Mouse (Mus musculus) hindbrain, embryonic 11.5 days (tissue): ENCODE results near the gene Ticrr. TPM values are rescaled to one million over a fixed set of nuclear protein-coding genes. Genes with fewer than 3 reads are reported as not detected.
A peak's percentile ranks its signal among the peaks of the same experiment; 100 is the strongest.

Source experiments
- ATAC-seq: fragments of 200-750 bp; cut with Nextera tagmentation; 2 replicates; pipeline ENCODE4 v1.8.0; 2017; ENCODE audit warnings: mild to moderate bottlenecking, moderate TSS enrichment, moderate library complexity; ENCODE audit not compliant: low FRiP score
- DNase-seq: peaks from one replicate; pipeline ENCODE4 v3.0.0-alpha.2; 2015; ENCODE audit warnings: low spot score
- H3K27ac ChIP-seq: fragments of 300-500 bp; sonication (generic); 2 replicates; pipeline ENCODE4 v1.5.1; 2014; ENCODE audit warnings: mild to moderate bottlenecking, low read depth, low read length
- H3K27me3 ChIP-seq: fragments of 300-500 bp; sonication (generic); 2 replicates; pipeline ENCODE4 v1.6.1; 2014; ENCODE audit warnings: mild to moderate bottlenecking, low read length, moderate library complexity, mixed read lengths; ENCODE audit not compliant: control insufficient read depth, insufficient read depth
- H3K36me3 ChIP-seq: fragments of 300-500 bp; sonication (generic); 2 replicates; pipeline ENCODE4 v1.6.1; 2014; ENCODE audit warnings: mild to moderate bottlenecking, low read length, moderate library complexity, mixed read lengths; ENCODE audit not compliant: control insufficient read depth, insufficient read depth
- H3K4me1 ChIP-seq: fragments of 300-500 bp; sonication (generic); replicated peaks from 2 replicates; pipeline ENCODE4 v1.6.1; 2014; ENCODE audit warnings: low read length, mixed read lengths; ENCODE audit not compliant: control insufficient read depth, insufficient read depth
- H3K4me2 ChIP-seq: fragments of 300-500 bp; sonication (generic); replicated peaks from 2 replicates; pipeline ENCODE4 v1.6.1; 2014; ENCODE audit warnings: mild to moderate bottlenecking, low read depth, low read length
- H3K4me3 ChIP-seq: fragments of 300-500 bp; sonication (generic); 2 replicates; pipeline ENCODE4 v1.5.1; 2014; ENCODE audit warnings: low read depth, low read length
- H3K9ac ChIP-seq: fragments of 300-500 bp; sonication (generic); 2 replicates; pipeline ENCODE4 v1.6.1; 2014; ENCODE audit warnings: low read depth, low read length
- H3K9me3 ChIP-seq: fragments of 300-500 bp; sonication (generic); 2 replicates; pipeline ENCODE4 v1.6.1; 2016; ENCODE audit warnings: low read length; ENCODE audit not compliant: control insufficient read depth
- WGBS: fragments of 180-500 bp; shearing (Covaris S2); extraction: QIAGEN DNeasy Blood & Tissue Kit; methylation state at CpG from one replicate; pipeline ENCODE4 v1.1.7; 2014; 5-methylcytosine and 5-hydroxymethylcytosine counted together
- polyA plus RNA-seq: library from polyadenylated mRNA; unstranded; fragments of >200 nt; fragmentation: Nextera tagmentation; extraction: Ambion mirVana; gene quantifications from 2 replicates; pipeline ENCODE4 v1.2.1, GENCODE M21; 2014

Gene Ticrr
- 11.8 and 16.6 TPM in 2 replicates for polyA plus RNA-seq

GRCm38 (mm10) chr7:79659578-79660290 is at the start of gene Ticrr:
TSS of gene Ticrr (plus strand) at chr7:79660196.
- Histone ChIP-seq H3K27ac (no peak within 1 kb of the TSS), H3K4me1 (peaks cover 6% of the 10 kb centered on the region; the same call in 1 of the 2 replicates), H3K36me3 (no peaks in the 10 kb centered on the region), H3K27me3 (no peaks in the 10 kb centered on the region), H3K9ac (peak within 1 kb of the TSS; percentile 88), H3K4me3 (peak within 1 kb of the TSS; percentile 98), H3K9me3 (no peaks in the 10 kb centered on the region), H3K4me2 (peak within 1 kb of the TSS; percentile 86)
- peak; percentile 98 for DNase-seq
- peak; percentile 99 for ATAC-seq
- WGBS: under 1% methylated on average over 37 of the region's 39 CpGs

GRCm38 (mm10) chr7:79611901-79612300 is 48.1 kb upstream of the Ticrr start:
- Histone ChIP-seq H3K4me1 (peaks cover 2% of the 10 kb centered on the region), H3K36me3 (no peaks in the 10 kb centered on the region), H3K4me3 (no peak overlapping the region), H3K27ac (no peak overlapping the region), H3K9ac (no peak overlapping the region), H3K4me2 (no peak overlapping the region), H3K9me3 (no peaks in the 10 kb centered on the region), H3K27me3 (peaks cover 17% of the 10 kb centered on the region)
- 71% methylated on average over 9 of the region's 9 CpGs for WGBS
- ATAC-seq: no peak
- no peak for DNase-seq

GRCm38 (mm10) chr7:79612783-79613182 is 47.2 kb upstream of the Ticrr start:
- Histone ChIP-seq H3K4me1 (no peaks in the 10 kb centered on the region; the same call in 1 of the 2 replicates), H3K27ac (no peak overlapping the region), H3K36me3 (no peaks in the 10 kb centered on the region), H3K4me2 (no peak overlapping the region), H3K9me3 (no peaks in the 10 kb centered on the region), H3K9ac (no peak overlapping the region), H3K4me3 (no peak overlapping the region), H3K27me3 (peaks cover 23% of the 10 kb centered on the region)
- no peak; the same call in 1 of the 2 replicates for ATAC-seq
- peak; percentile 73 for DNase-seq
- WGBS: 12% methylated on average over 6 of the region's 6 CpGs

GRCm38 (mm10) chr7:79613314-79613713 is 46.7 kb upstream of the Ticrr start:
- H3K4me1 ChIP-seq: no peaks in the 10 kb centered on the region
- no peak overlapping the region for H3K9ac ChIP-seq
- DNase-seq: no peak
- H3K27me3 ChIP-seq: peaks cover 21% of the 10 kb centered on the region
- ATAC-seq: no peak
- H3K9me3 ChIP-seq: no peaks in the 10 kb centered on the region
- no peak overlapping the region for H3K27ac ChIP-seq
- H3K4me3 ChIP-seq: no peak overlapping the region
- H3K4me2 ChIP-seq: no peak overlapping the region
- no peaks in the 10 kb centered on the region for H3K36me3 ChIP-seq
- 67% methylated on average over 11 of the region's 11 CpGs for WGBS

GRCm38 (mm10) chr7:79615008-79615407 is 45.0 kb upstream of the Ticrr start:
- Histone ChIP-seq H3K4me2 (no peak overlapping the region), H3K4me1 (no peaks in the 10 kb centered on the region), H3K4me3 (no peak overlapping the region), H3K9me3 (no peaks in the 10 kb centered on the region), H3K9ac (no peak overlapping the region), H3K27me3 (peaks cover 21% of the 10 kb centered on the region), H3K36me3 (no peaks in the 10 kb centered on the region), H3K27ac (no peak overlapping the region)
- DNase-seq: no peak
- 80% methylated on average over 4 of the region's 4 CpGs for WGBS
- ATAC-seq: no peak

- WGBS: 72% methylated on average over 1 of the region's 1 CpGs
- H3K27me3 ChIP-seq: peaks cover 21% of the 10 kb centered on the region
- no peak overlapping the region for H3K4me2 ChIP-seq
- ATAC-seq (no peak), DNase-seq (no peak)
- H3K4me3 ChIP-seq: no peak overlapping the region
- no peaks in the 10 kb centered on the region for H3K36me3 ChIP-seq
- no peaks in the 10 kb centered on the region for H3K9me3 ChIP-seq
- H3K4me1 ChIP-seq: no peaks in the 10 kb centered on the region
- no peak overlapping the region for H3K27ac ChIP-seq
- no peak overlapping the region for H3K9ac ChIP-seq
These were observed 44.1 kb upstream of the Ticrr start for GRCm38 (mm10) chr7:79615941-79616340.

- H3K4me2 ChIP-seq: peak within 1 kb of the TSS; percentile 22
- 12% methylated on average over 33 of the region's 33 CpGs for WGBS
- ATAC-seq (no peak), DNase-seq (peak; percentile 32)
- H3K4me1 ChIP-seq: no peaks in the 10 kb centered on the region
- no peaks in the 10 kb centered on the region for H3K36me3 ChIP-seq
- H3K27me3 ChIP-seq: peaks cover 21% of the 10 kb centered on the region
- H3K4me3 ChIP-seq: 0 out of 2 replicates have a peak within 1 kb of the TSS, but pooled peaks have one; percentile 14
- H3K9me3 ChIP-seq: no peaks in the 10 kb centered on the region
- no peak within 1 kb of the TSS for H3K9ac ChIP-seq
- H3K27ac ChIP-seq: no peak within 1 kb of the TSS
These were observed 42.6 kb upstream of the Ticrr start, which contains the start of gene Rhcg for GRCm38 (mm10) chr7:79617418-79617817. TSS of gene Rhcg (minus strand) at chr7:79617657.

GRCm38 (mm10) chr7:79619493-79619892 is 40.5 kb upstream of the Ticrr start:
- Histone ChIP-seq H3K4me2 (no peak overlapping the region), H3K4me1 (no peaks in the 10 kb centered on the region)

DNA sequence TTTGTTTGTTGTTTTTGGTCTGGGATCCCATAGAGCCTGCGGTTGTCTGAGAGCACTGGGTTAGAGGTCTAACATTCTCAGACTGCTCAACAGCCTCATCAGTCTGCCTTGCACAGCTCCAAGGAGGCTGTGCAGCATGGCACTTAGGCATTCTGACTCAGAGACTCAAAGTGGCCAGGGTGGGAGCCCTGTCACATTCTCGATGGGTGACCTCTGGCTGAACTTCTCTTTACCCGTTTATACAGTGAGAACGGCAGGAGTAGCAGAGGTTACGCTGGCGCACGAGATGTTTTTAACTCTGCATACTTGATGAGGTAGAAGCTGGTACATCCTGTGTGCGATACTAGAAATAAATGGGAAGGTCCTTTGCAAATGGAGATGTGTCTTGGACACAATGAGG is 36.9 kb upstream of the Ticrr start:
- Histone ChIP-seq H3K36me3 (no peaks in the 10 kb centered on the region), H3K4me3 (no peak overlapping the region), H3K4me1 (no peaks in the 10 kb centered on the region), H3K9me3 (no peaks in the 10 kb centered on the region), H3K9ac (no peak overlapping the region), H3K27me3 (no peaks in the 10 kb centered on the region), H3K4me2 (no peak overlapping the region), H3K27ac (no peak overlapping the region)
- DNase-seq (no peak), ATAC-seq (no peak)
- WGBS: 75% methylated on average over 8 of the region's 8 CpGs

More at GRCm38 (mm10) chr7:79619493-79619892, 40.5 kb upstream of the Ticrr start:
- Histone ChIP-seq H3K27ac (no peak overlapping the region), H3K9me3 (no peaks in the 10 kb centered on the region), H3K27me3 (peaks cover 18% of the 10 kb centered on the region), H3K36me3 (no peaks in the 10 kb centered on the region), H3K9ac (no peak overlapping the region), H3K4me3 (no peak overlapping the region)
- WGBS: 79% methylated on average over 4 of the region's 4 CpGs
- ATAC-seq (no peak), DNase-seq (no peak)
